Mouse (Mus musculus): ENCODE measurements around the gene Vmn2r80. TPM values are rescaled to one million over a fixed set of nuclear protein-coding genes. Genes with fewer than 3 reads are reported as not detected.
"Not testable (repeated sequence)": the region's sequence is repeated elsewhere in the genome, so short reads cannot be mapped to it uniquely, and the experiment has no call there.

The Vmn2r80 gene
- total RNA-seq (2022) = not detected

GRCm38 (mm10) chr10:79148469-79148868, at the start of gene Vmn2r80:
Gene Vmn2r80 (plus strand): TSS chr10:79148769.
- not testable (repeated sequence) for DNase-seq (ENCODE audit: low spot score)

GRCm38 (mm10) chr10:79106325-79107282, 42.0 kb upstream of the Vmn2r80 start:
- no peak for DNase-seq (ENCODE audit: low spot score)

- DNase-seq (ENCODE audit: low spot score) = no peak
These were observed 41.0 kb upstream of the Vmn2r80 start for GRCm38 (mm10) chr10:79107531-79107930.

- no peak for DNase-seq (ENCODE audit: low spot score)
These were observed 39.4 kb upstream of the Vmn2r80 start for GRCm38 (mm10) chr10:79109156-79109555.

- no peak for DNase-seq (ENCODE audit: low spot score)
These were observed 38.1 kb upstream of the Vmn2r80 start for GRCm38 (mm10) chr10:79110482-79110881.

- no peak for DNase-seq (ENCODE audit: low spot score)
These were observed 33.5 kb upstream of the Vmn2r80 start for GRCm38 (mm10) chr10:79115085-79115484.

- DNase-seq (ENCODE audit: low spot score) = peak; percentile 35
These were observed 32.3 kb upstream of the Vmn2r80 start for GRCm38 (mm10) chr10:79116125-79116849.

GRCm38 (mm10) chr10:79151602-79152001, 3.0 kb downstream of the Vmn2r80 start:
- no peak for DNase-seq (ENCODE audit: low spot score)

GRCm38 (mm10) chr10:79199973-79200372, 51.4 kb downstream of the Vmn2r80 start:
- not testable (repeated sequence) for DNase-seq (ENCODE audit: low spot score)

- no peak for DNase-seq (ENCODE audit: low spot score)
These were observed 71.9 kb downstream of the Vmn2r80 start for GRCm38 (mm10) chr10:79220432-79220831.

- DNase-seq (ENCODE audit: low spot score) = no peak
These were observed 73.0 kb downstream of the Vmn2r80 start for GRCm38 (mm10) chr10:79221606-79222005.

GRCm38 (mm10) chr10:79222214-79222613, 73.6 kb downstream of the Vmn2r80 start:
- DNase-seq (ENCODE audit: low spot score) = no peak

Other genes with a start within 250 kb of the Vmn2r80 start
- not detected for gene Olfr1354, start 235.6 kb upstream of the Vmn2r80 start, total RNA-seq (2022)
- gene Olfr8, start 198.1 kb upstream of the Vmn2r80 start, total RNA-seq (2022) = not detected
- not detected for gene Olfr1353, start 185.5 kb upstream of the Vmn2r80 start, total RNA-seq (2022)
- not detected for gene Olfr1352, start 167.7 kb upstream of the Vmn2r80 start, total RNA-seq (2022)
- not detected for gene Olfr1351, start 136.3 kb upstream of the Vmn2r80 start, total RNA-seq (2022)
- gene Olfr57, start 120.0 kb upstream of the Vmn2r80 start, total RNA-seq (2022) = not detected
- 10 to 100 TPM; 11.5 to 13.3 (median 12.3) TPM for gene 2610008E11Rik, start 51.2 kb upstream of the Vmn2r80 start, total RNA-seq (2022)
- gene Vmn2r81, start 98.9 kb downstream of the Vmn2r80 start, total RNA-seq (2022) = not detected
- not detected for gene Vmn2r82, start 207.8 kb downstream of the Vmn2r80 start, total RNA-seq (2022)

Data from heart, adult 8-10 months (tissue).